Mouse (Mus musculus): Measurements from ENCODE around the gene Noto. TPM values are rescaled to one million over a fixed set of nuclear protein-coding genes. Genes with fewer than 3 reads are reported as not detected.

Noto gene
- polyA plus RNA-seq, 1 experiment from 2014 or later = not detected

GRCm38 (mm10) chr6:85465381-85465780, 41.7 kb downstream of the Noto start:
- Histone ChIP-seq H3K36me3 (ENCODE audit: control insufficient read depth, insufficient read depth) (peaks cover 87% of the 10 kb centered on the region), H3K4me2 (replicated peaks; ENCODE audit: low read depth) (no peak overlapping the region), H3K9ac (ENCODE audit: low read depth, low read length) (no peak overlapping the region), H3K4me3 (ENCODE audit: low read depth, low read length) (no peak overlapping the region), H3K4me1 (replicated peaks; ENCODE audit: control insufficient read depth, insufficient read depth, low read length) (no peaks in the 10 kb centered on the region), H3K27ac (ENCODE audit: low read depth, low read length) (no peak overlapping the region), H3K9me3 (ENCODE audit: control insufficient read depth) (no peaks in the 10 kb centered on the region), H3K27me3 (replicated peaks; ENCODE audit: control insufficient read depth, insufficient read depth, low read length) (no peaks in the 10 kb centered on the region)
- no peak for ATAC-seq
- TF ChIP-seq CTCF (IDR thresholded peaks at IDR 0.05; ENCODE audit: low read depth) = peak; percentile 62

DNA sequence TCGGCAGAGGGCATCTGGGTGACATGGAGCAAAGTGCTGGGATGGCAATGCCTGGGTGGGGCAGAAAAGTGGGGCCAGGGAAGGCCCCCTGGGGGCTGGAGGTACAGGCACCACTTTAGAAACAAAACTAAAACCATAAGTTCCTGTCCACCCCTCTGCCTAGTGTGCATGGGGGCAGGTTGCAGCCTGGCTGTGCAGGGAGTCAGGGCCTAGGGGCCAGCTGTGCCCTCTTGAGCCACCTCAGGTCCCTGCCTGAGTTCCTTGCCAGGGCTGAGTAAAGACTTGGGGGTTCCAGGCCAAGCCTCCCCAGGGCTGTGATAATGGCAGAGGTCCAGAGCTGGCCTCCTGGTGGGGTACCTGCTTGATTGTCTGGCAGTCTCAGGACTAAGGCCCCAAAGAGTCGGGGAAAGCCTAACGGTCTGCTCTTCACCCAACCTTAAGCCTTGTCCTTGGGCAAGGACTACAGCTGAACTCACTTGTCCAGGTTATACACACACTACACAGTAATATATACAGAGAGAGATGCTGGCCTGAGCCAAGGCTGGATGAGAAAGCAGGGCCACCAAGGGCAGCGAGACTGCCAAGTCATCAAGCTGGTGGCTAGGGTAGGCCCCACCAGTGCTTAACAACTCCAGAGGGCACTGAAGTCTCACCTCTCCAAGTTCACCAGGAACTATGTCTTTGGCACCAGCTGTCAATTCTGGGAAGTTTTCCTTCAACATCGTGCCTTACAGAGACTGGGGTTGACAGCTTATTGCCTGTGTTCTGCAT, 46.2 kb downstream of the Noto start:
- no peak for ATAC-seq
- TF ChIP-seq CTCF (IDR thresholded peaks at IDR 0.05; ENCODE audit: low read depth) = no peak
- peaks cover 44% of the 10 kb centered on the region for H3K36me3 ChIP-seq (ENCODE audit: control insufficient read depth, insufficient read depth)
- no peaks in the 10 kb centered on the region for H3K9me3 ChIP-seq (ENCODE audit: control insufficient read depth)
- H3K27me3 ChIP-seq (replicated peaks; ENCODE audit: control insufficient read depth, insufficient read depth, low read length) = no peaks in the 10 kb centered on the region
- no peak overlapping the region for H3K27ac ChIP-seq (ENCODE audit: low read depth, low read length)
- H3K4me1 ChIP-seq (replicated peaks; ENCODE audit: control insufficient read depth, insufficient read depth, low read length) = no peaks in the 10 kb centered on the region
- no peak overlapping the region for H3K4me3 ChIP-seq (ENCODE audit: low read depth, low read length)
- H3K4me2 ChIP-seq (replicated peaks; ENCODE audit: low read depth) = no peak overlapping the region
- WGBS = 67% methylated on average over 5 of the region's 5 CpGs
- H3K9ac ChIP-seq (ENCODE audit: low read depth, low read length) = no peak overlapping the region

DNA sequence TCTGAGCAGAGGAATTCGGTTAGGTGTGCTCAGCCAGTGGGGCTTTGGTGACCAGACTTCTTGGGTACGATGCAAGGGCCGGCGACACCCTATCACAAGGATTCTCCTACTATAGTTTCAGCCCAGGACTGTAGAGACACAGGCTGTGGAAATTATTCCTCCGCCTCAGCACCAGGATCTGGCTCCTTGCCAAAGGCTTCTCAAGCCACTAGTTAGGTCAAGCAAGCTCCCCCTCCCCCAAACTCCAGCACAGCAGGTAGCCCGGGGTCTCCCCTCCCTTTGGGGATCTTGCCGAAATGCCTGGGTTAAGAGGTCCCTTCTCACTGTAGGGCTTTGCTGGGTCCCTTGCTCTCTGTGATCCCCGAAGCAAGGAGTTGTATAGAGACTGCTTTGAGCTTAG, 48.3 kb downstream of the Noto start:
- Histone ChIP-seq H3K4me2 (replicated peaks; ENCODE audit: low read depth) (no peak overlapping the region), H3K36me3 (ENCODE audit: control insufficient read depth, insufficient read depth) (peaks cover 23% of the 10 kb centered on the region), H3K9me3 (ENCODE audit: control insufficient read depth) (no peaks in the 10 kb centered on the region), H3K4me1 (replicated peaks; ENCODE audit: control insufficient read depth, insufficient read depth, low read length) (no peaks in the 10 kb centered on the region), H3K9ac (ENCODE audit: low read depth, low read length) (no peak overlapping the region), H3K27me3 (replicated peaks; ENCODE audit: control insufficient read depth, insufficient read depth, low read length) (no peaks in the 10 kb centered on the region), H3K27ac (ENCODE audit: low read depth, low read length) (no peak overlapping the region), H3K4me3 (ENCODE audit: low read depth, low read length) (no peak overlapping the region)
- no peak for TF ChIP-seq CTCF (IDR thresholded peaks at IDR 0.05; ENCODE audit: low read depth)
- no peak for ATAC-seq
- 62% methylated on average over 8 of the region's 8 CpGs for WGBS

GRCm38 (mm10) chr6:85472542-85472941, 48.9 kb downstream of the Noto start:
- 54% methylated on average over 5 of the region's 5 CpGs for WGBS
- Histone ChIP-seq H3K4me2 (replicated peaks; ENCODE audit: low read depth) (no peak overlapping the region), H3K27me3 (replicated peaks; ENCODE audit: control insufficient read depth, insufficient read depth, low read length) (no peaks in the 10 kb centered on the region), H3K4me1 (replicated peaks; ENCODE audit: control insufficient read depth, insufficient read depth, low read length) (no peaks in the 10 kb centered on the region), H3K9me3 (ENCODE audit: control insufficient read depth) (no peaks in the 10 kb centered on the region), H3K9ac (ENCODE audit: low read depth, low read length) (no peak overlapping the region), H3K27ac (ENCODE audit: low read depth, low read length) (no peak overlapping the region), H3K4me3 (ENCODE audit: low read depth, low read length) (no peak overlapping the region), H3K36me3 (ENCODE audit: control insufficient read depth, insufficient read depth) (peaks cover 17% of the 10 kb centered on the region)
- no peak for TF ChIP-seq CTCF (IDR thresholded peaks at IDR 0.05; ENCODE audit: low read depth)
- ATAC-seq = no peak

GRCm38 (mm10) chr6:85475581-85475980, 51.9 kb downstream of the Noto start:
- Histone ChIP-seq H3K9ac (ENCODE audit: low read depth, low read length) (no peak overlapping the region), H3K4me1 (replicated peaks; ENCODE audit: control insufficient read depth, insufficient read depth, low read length) (no peaks in the 10 kb centered on the region), H3K27me3 (replicated peaks; ENCODE audit: control insufficient read depth, insufficient read depth, low read length) (0 out of 2 replicates have a peak, but pooled peaks cover 3% of the 10 kb centered on the region), H3K27ac (ENCODE audit: low read depth, low read length) (no peak overlapping the region), H3K4me3 (ENCODE audit: low read depth, low read length) (no peak overlapping the region), H3K4me2 (replicated peaks; ENCODE audit: low read depth) (no peak overlapping the region), H3K9me3 (ENCODE audit: control insufficient read depth) (no peaks in the 10 kb centered on the region), H3K36me3 (ENCODE audit: control insufficient read depth, insufficient read depth) (no peaks in the 10 kb centered on the region)
- 67% methylated on average over 3 of the region's 3 CpGs for WGBS
- TF ChIP-seq CTCF (IDR thresholded peaks at IDR 0.05; ENCODE audit: low read depth) = no peak
- no peak for ATAC-seq

- Histone ChIP-seq H3K4me2 (replicated peaks; ENCODE audit: low read depth) (no peak overlapping the region), H3K9me3 (ENCODE audit: control insufficient read depth) (no peaks in the 10 kb centered on the region), H3K36me3 (ENCODE audit: control insufficient read depth, insufficient read depth) (no peaks in the 10 kb centered on the region), H3K27ac (ENCODE audit: low read depth, low read length) (no peak overlapping the region), H3K4me1 (replicated peaks; ENCODE audit: control insufficient read depth, insufficient read depth, low read length) (no peaks in the 10 kb centered on the region), H3K27me3 (replicated peaks; ENCODE audit: control insufficient read depth, insufficient read depth, low read length) (0 out of 2 replicates have a peak, but pooled peaks cover 3% of the 10 kb centered on the region), H3K9ac (ENCODE audit: low read depth, low read length) (no peak overlapping the region), H3K4me3 (ENCODE audit: low read depth, low read length) (no peak overlapping the region)
- TF ChIP-seq CTCF (IDR thresholded peaks at IDR 0.05; ENCODE audit: low read depth) = peak; percentile 69
- ATAC-seq = no peak
- WGBS = 33% methylated on average over 10 of the region's 10 CpGs
These were observed 53.8 kb downstream of the Noto start for GRCm38 (mm10) chr6:85477366-85477917.

All from intestine, postnatal 0 days (tissue).